Mouse (Mus musculus): ENCODE measurements at regions not wholly inside any gene's neighbourhood (a gene's known extent, or its start where the extent isn't known, plus 50 kb on each side); places are given as distances from the start of the nearest gene placed in this dataset.

- DNase-seq (ENCODE audit: extremely low spot score in 1 of 2, low spot score in 1 of 2), result no peak
Observed at GRCm38 (mm10) chr1:119265192-119265891, 156.7 kb downstream of the Inhbb start.

GRCm38 (mm10) chr1:119259455-119259854 is 162.6 kb downstream of the Inhbb start:
- DNase-seq (ENCODE audit: extremely low spot score in 1 of 2, low spot score in 1 of 2), result no peak

- DNase-seq (ENCODE audit: extremely low spot score in 1 of 2, low spot score in 1 of 2), result peak; percentile 54 to 58
Observed at GRCm38 (mm10) chr1:119256769-119257168, 165.3 kb downstream of the Inhbb start.

DNA sequence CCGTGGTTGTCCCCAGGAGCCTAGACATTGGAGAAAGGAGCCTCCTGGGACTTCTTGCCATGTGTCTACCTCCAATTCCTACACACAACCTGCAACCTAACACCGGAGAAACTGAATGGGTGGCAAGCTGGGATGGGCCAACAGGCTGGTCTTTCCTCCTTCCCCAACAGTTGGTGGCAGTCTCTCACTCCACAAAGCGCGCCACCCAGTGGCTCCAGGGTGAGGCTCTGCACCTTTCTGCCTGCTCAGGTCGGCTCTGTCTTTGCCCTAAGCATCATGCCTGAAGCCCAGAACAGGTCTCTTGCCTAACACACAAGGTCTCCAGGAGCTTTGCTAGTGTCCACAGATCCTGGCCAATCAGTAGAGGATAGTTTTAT is 166.0 kb downstream of the Inhbb start:
- no peak for DNase-seq (ENCODE audit: extremely low spot score in 1 of 2, low spot score in 1 of 2)

DNA sequence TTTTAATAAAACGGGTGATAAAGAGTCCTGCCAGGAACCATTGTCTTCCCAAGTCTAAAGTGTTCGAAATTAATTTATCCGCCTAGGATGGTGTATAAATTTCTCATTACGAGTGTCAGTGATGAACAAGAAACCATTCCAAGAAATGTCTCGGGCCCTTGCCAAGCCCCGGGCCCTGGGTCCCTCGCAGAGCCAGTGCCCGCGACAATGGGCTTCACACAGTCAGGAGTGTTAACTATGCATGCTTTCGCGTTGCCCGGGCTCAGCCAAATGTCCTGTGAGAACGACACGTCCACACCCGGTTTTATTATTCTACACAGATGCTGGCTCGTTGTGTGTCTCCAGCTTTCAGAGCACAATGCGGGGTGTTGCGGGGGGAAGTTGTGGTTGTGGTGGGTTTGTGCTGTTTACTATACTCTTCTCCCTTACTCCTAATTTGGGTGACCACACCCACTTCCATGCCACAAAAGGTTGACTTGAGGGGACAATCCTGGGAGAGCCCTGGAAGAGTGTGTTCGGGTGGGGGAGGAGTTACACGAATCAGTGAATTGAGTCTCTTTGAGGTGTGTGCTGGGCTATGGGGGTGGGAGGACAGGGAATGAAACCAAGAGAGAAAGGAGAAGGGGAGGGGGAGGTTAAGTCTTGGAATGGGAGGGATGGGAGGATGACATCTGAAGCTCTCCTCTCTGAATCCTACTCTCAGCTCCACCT is 166.5 kb downstream of the Inhbb start:
- DNase-seq (ENCODE audit: extremely low spot score in 1 of 2, low spot score in 1 of 2), result peak in 1 of 2 experiments; percentile 20

- DNase-seq (ENCODE audit: extremely low spot score in 1 of 2, low spot score in 1 of 2), result no peak
Observed at GRCm38 (mm10) chr1:119254928-119255327, 167.1 kb downstream of the Inhbb start.

DNA sequence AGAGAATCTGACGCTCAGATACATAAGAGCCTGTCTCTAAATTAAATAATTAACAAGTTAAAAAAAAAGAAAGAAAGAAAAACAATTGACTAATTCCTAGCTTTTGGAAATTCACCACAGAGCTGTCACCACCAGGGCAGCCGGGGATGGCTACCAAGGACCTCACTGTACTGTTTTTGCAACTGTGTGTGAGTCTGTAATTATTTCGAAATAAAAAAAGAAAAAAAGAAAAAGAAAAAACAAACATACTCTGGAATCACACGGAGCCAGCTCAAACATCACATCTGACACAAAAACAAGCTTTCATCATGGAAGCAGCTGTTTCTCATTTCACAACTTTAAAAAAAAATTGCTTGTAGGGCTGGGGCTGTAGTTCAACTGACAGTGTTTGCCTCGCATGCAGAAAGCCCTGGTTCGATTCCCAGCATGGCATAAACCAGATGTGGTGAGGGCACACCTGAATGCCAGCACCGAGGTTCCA is 168.6 kb downstream of the Inhbb start:
- no peak for DNase-seq (ENCODE audit: extremely low spot score in 1 of 2, low spot score in 1 of 2)

DNA sequence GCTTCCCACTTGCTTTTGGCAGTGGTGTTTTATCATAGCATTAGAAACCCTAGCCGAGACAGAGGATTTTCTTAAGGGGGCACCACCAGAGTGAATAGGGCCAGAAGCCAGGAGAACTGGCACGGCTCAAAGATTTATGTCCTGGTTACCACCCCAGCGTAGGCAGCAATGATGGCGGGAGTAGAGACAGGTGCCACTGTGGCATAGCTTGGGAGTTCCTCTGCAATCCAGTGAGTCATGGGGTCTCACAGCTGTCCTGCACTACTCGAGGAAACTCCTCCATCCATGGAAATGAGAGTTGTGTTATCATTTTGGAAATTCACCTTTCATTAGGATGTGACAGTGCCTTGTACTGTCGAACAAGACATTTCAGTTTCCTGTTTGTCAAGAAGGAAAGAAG is 169.6 kb downstream of the Inhbb start:
- no peak for DNase-seq (ENCODE audit: extremely low spot score in 1 of 2, low spot score in 1 of 2)

DNA sequence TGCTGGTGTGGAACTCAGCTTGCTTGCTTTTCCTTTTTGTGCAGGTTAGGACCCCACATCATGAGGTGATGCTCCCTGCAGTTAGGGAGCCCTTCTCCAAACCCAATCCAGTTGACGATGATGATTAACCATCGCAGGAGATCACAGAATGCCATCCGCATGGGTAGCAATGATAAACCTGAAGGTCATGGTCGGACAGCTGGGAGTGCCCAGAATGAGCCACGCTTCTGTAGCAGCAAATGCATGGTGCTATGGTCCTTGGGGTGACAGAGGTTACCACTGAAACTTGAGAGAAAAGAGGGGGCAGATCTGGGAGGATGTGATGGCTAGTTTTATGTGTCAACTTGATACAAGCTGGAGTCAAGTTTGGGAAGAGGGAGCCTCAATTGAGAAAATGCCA is 170.3 kb downstream of the Inhbb start:
- no peak for DNase-seq (ENCODE audit: extremely low spot score in 1 of 2, low spot score in 1 of 2)

GRCm38 (mm10) chr1:119248776-119249495 is 173.1 kb downstream of the Inhbb start:
- DNase-seq (ENCODE audit: extremely low spot score in 1 of 2, low spot score in 1 of 2), result no peak

DNA sequence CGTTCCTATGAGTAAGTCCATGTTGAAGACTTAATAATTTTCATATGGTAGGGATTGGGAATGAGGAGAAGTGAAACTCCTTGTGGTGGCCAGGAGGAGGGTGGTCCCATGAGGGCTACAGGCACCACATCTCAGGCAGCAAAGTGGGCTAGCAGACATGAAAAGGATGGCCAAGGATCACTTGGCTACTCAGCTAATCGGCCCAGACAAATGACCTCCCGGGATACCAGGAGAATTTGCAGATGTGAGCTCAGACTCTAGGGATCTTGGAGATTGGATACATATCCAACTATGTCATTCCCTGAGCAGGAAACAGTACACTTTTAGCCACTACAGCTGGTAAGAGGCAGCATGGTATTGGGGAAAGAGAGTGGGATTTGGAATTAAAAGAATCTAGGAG is 174.9 kb downstream of the Inhbb start:
- no peak for DNase-seq (ENCODE audit: extremely low spot score in 1 of 2, low spot score in 1 of 2)

GRCm38 (mm10) chr1:119238463-119238862 is 183.6 kb downstream of the Inhbb start:
- DNase-seq (ENCODE audit: extremely low spot score in 1 of 2, low spot score in 1 of 2), result no peak

DNA sequence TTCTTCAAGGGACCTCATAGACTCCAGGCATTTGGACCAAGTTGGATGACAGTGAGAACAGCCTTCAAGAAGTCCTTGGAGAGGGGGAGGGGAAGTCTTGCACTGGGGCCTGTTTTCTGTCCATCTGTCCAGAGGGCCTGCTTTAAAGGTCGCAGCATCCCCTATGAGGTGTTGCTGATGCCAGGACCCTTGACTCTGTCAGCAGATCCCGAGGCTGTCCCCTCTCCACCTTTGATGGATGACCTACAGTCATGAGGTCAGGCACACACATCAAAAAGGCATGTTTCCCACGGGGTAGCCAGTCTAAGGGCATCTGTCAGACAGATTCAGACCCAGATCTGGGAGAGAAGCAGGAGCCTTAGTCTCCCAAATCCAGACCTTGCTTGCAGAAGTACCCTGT is 183.4 kb upstream of the Gli2 start:
- no peak for DNase-seq (ENCODE audit: extremely low spot score in 1 of 2, low spot score in 1 of 2)

GRCm38 (mm10) chr1:119234449-119234848 is 181.0 kb upstream of the Gli2 start:
- DNase-seq (ENCODE audit: extremely low spot score in 1 of 2, low spot score in 1 of 2), result no peak

GRCm38 (mm10) chr1:119226996-119227395 is 173.6 kb upstream of the Gli2 start:
- no peak for DNase-seq (ENCODE audit: extremely low spot score in 1 of 2, low spot score in 1 of 2)

DNA sequence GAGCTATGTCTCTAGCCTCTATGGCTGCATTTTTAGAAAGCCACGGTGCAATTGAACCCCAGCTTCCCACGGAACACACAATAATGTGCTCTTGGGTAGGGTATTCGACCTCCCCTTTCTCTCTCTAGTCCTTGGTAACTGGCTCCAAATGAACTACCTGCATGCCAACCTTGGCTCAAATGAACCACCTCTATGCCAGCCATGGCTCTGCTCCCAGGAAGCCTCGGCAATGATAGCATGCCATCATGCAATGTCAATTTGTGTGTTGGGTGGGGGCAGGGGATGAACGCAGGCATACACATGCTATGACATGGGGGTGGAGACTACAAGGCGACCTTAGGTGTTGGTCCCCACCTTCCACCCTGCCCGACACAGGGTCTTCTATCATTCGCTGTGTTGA is 170.5 kb upstream of the Gli2 start:
- DNase-seq (ENCODE audit: extremely low spot score in 1 of 2, low spot score in 1 of 2), result no peak

DNA sequence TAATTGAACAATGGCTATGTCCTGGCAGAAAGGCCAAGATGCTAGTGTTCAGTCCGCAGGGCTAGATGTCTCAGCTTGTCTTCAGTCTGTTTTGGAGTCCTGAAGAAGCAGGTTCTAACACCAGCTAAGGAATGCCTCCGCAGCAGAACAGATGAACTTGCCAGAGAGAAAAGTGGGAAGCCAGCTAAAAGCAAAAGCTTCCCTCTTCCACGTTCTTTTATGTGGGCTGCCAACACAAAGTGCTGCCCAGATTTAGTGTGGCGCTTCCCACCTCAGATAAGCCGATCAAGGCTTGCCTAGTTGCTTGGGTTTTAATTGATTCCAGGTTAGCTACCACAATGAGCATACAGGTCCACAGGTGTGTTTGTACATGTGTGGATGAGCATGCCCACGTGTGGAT is 168.5 kb upstream of the Gli2 start:
- no peak for DNase-seq (ENCODE audit: extremely low spot score in 1 of 2, low spot score in 1 of 2)

- DNase-seq (ENCODE audit: extremely low spot score in 1 of 2, low spot score in 1 of 2), result no peak
Observed at GRCm38 (mm10) chr1:119221012-119221411, 167.6 kb upstream of the Gli2 start.

DNA sequence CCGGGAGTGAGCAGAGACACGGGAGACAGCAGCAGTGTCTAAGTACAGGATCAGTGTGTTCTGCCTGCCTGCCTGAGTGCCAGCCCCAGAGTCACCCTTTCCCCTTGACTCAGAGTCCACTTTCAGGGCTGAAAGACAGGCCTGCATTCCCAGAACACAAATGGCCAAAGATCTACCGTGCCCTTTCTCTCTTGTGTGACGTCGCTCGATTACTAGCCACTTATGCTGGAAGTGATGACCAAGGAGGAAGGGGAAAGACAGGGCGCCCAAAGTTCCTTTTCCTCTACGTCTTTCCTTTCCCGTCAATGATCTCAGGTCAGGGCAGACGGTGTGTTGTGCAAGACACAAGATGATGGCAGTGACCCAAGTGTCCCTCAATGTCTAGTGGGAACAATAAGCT is 166.4 kb upstream of the Gli2 start:
- DNase-seq (ENCODE audit: extremely low spot score in 1 of 2, low spot score in 1 of 2), result no peak

DNA sequence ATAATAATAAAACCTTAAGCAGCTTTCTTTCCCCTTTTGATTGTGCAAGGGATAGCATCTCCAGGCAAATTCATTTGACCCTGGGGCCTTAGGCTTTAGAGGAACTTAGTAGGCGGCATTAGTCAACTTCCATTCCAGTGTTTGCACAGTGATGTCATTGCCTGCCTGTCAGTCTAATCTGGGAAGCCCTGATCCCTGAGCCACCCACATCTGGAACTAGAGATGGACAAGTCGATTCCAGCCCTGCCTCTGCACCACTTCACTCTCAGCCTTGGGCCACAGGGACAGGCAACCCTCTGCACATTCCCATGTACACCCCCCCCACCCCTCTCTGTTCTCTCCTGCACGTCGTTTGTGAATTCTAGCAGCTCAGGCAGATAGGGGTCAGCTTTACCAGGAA is 164.0 kb upstream of the Gli2 start:
- no peak for DNase-seq (ENCODE audit: extremely low spot score in 1 of 2, low spot score in 1 of 2)

DNA sequence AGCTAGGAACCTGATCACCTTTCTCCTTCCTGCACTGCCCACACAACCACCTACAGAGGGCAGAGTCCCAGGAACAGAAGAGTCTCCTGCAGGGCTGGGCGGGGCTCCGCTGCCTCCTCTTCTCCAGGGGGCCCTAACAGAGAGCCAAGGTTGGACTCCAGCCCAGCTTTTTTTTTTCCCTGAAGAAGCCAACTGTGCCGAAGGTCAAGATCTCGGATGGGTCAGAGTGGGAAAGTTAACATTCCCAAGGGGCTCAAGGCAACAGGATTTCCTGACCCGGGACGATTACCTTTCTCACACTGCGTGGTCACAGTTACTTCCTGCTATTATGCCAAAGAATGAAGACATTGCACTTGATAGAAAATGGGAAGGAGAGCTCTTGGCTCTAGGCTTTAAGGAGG is 156.2 kb upstream of the Gli2 start:
- no peak for DNase-seq (ENCODE audit: extremely low spot score in 1 of 2, low spot score in 1 of 2)

DNA sequence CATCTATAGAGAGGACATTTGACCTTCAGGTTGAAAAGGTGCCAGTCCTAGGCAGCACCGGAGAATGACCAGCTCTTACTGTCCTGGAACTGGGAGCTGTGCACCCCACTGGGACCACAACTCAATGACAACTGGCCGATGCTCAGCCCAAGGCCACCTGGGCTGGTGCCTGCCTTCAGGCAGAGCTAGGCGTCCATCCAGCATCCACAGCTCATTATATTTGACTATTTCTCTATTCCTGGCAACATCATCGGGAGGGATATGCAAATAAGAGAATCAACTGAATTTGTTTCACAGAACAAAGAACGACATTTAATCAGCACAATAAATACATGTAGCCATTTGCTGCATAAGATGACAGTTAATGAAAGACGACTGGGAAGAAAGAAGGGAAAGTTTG is 149.0 kb upstream of the Gli2 start:
- no peak for DNase-seq (ENCODE audit: extremely low spot score in 1 of 2, low spot score in 1 of 2)
